Mouse (Mus musculus): ENCODE measurements around the gene Lrp5.

DNA sequence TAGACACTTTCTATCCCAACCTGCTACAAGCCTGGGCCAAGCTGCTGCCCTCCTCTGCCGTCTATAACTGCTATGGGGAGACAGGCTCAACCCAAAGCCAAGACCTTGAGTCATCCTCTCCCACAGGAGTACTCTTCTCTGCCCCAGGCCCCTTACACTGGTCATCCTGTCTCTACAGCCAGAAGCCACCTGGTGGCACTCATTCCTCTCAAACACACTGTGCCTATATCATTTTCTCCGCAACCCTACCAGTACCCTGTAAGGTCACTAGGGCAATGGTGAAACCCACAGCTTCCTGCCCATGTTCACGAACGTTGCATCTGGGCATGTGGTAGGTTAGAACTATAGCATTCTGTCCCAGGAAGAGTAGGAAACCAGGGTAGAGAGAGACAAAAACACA lies 31.4 kb downstream of the Lrp5 start:
- TF ChIP-seq CTCF (IDR thresholded peaks at IDR 0.05 in 2 of 3, conservative IDR thresholded peaks at IDR 0.05 in 1 of 3; ENCODE audit: control insufficient read depth in 1 of 3, insufficient read depth in 1 of 3, low read depth in 2 of 3, low read length in 3 of 3, poor library complexity in 1 of 3, severe bottlenecking in 1 of 3) (no peak), UBTF (IDR thresholded peaks at IDR 0.05; ENCODE audit: borderline replicate concordance, insufficient read depth, low read depth, low read length) (no peak), EP300 (IDR thresholded peaks at IDR 0.05; ENCODE audit: low read depth in 1 of 2, low read length in 2 of 2) (no peak), POLR2A (IDR thresholded peaks at IDR 0.05; ENCODE audit: control insufficient read depth in 1 of 2, insufficient read depth in 1 of 2, low read depth in 1 of 2, low read length in 2 of 2, poor library complexity in 1 of 2) (no peak), ETS1 (IDR thresholded peaks at IDR 0.05; ENCODE audit: low read depth, low read length) (no peak), KAT2A (conservative IDR thresholded peaks at IDR 0.05; ENCODE audit: low read depth, low read length) (no peak), HCFC1 (IDR thresholded peaks at IDR 0.05; ENCODE audit: low read depth, low read length) (no peak), GATA1 (IDR thresholded peaks at IDR 0.05; ENCODE audit: low read depth, low read length) (no peak), ZC3H11A (IDR thresholded peaks at IDR 0.05; ENCODE audit: low read depth, low read length) (no peak), JUND (IDR thresholded peaks at IDR 0.05; ENCODE audit: low read depth, low read length) (no peak), ZKSCAN1 (IDR thresholded peaks at IDR 0.05; ENCODE audit: low read depth, low read length) (no peak)

Data from MEL (cell line).